Mouse (Mus musculus) E14TG2a.4 (cell line): ENCODE measurements around the gene Tcf7l2.

Experiments used
- CTCF ChIP-seq: conservative IDR thresholded peaks from 2 replicates; pipeline ENCODE4 v1.5.1; 2014; ENCODE audit warnings: low read length
- NANOG ChIP-seq: IDR thresholded peaks from 2 replicates; pipeline ENCODE4 v1.6.1; 2014; ENCODE audit warnings: borderline replicate concordance, low read length, mixed read lengths

DNA sequence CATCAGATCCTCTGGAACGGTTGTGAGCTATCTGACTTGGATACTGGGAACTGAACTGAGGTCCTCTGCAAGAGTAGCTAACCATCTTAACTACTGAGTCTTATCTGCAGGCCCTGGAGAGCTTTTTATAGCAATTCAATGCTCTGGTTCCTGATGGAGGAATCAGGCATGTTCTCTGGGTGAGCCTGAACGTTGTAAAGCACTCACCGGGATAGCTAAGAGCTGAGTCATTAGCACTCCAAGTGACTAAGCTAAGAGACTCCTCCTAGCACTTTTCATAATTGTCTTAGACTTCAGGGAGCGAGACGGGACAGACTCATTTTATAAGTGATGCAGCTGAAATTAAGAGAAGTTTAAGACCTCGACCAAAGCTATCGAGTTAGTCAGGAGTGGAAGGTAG, 53.7 kb downstream of the Tcf7l2 start:
- TF ChIP-seq CTCF (no peak), NANOG (no peak)
